Mouse (Mus musculus) thymus, adult 2 months (tissue): ENCODE data around the gene Apba1. TPM values are rescaled to one million over a fixed set of nuclear protein-coding genes. Genes with fewer than 3 reads are reported as not detected.

Source experiments
- DNase-seq: peaks from one replicate; pipeline ENCODE4 v3.0.0; 2021
- H3K27ac ChIP-seq: fragments of 200-500 bp; 2 replicates; pipeline ENCODE4 v1.5.1; 2012; ENCODE audit warnings: low read length, control low read depth; ENCODE audit not compliant: control insufficient read depth, insufficient read depth
- H3K27me3 ChIP-seq: fragments of 200-500 bp; 2 replicates; pipeline ENCODE4 v1.6.1; 2012; ENCODE audit warnings: mild to moderate bottlenecking, low read length, moderate library complexity, mixed read lengths; ENCODE audit not compliant: control insufficient read depth, insufficient read depth
- H3K36me3 ChIP-seq: fragments of 200-500 bp; 2 replicates; pipeline ENCODE4 v1.6.1; 2012; ENCODE audit warnings: mild to moderate bottlenecking, low read length, moderate library complexity; ENCODE audit not compliant: control insufficient read depth, insufficient read depth
- H3K4me1 ChIP-seq: fragments of 200-500 bp; replicated peaks from 2 replicates; pipeline ENCODE4 v1.6.1; 2012; ENCODE audit warnings: low read length; ENCODE audit not compliant: control insufficient read depth, insufficient read depth
- H3K4me3 ChIP-seq: fragments of 200-500 bp; 2 replicates; pipeline ENCODE4 v1.5.1; 2012; ENCODE audit warnings: mild to moderate bottlenecking, low read length, control low read depth, moderate library complexity; ENCODE audit not compliant: control insufficient read depth, insufficient read depth
- CTCF ChIP-seq: fragments of 200-500 bp; IDR thresholded peaks from 2 replicates; pipeline ENCODE4 v1.5.1; 2012; ENCODE audit warnings: mild to moderate bottlenecking, control low read depth, low read length, moderate library complexity, borderline replicate concordance; ENCODE audit not compliant: control insufficient read depth, poor library complexity, insufficient read depth; ENCODE audit errors: extremely low read depth
- POLR2A ChIP-seq: fragments of 200-500 bp; IDR thresholded peaks from 2 replicates; pipeline ENCODE4 v1.6.1; 2012; ENCODE audit warnings: mild to moderate bottlenecking, low read length, control low read depth, moderate library complexity; ENCODE audit not compliant: control insufficient read depth, poor library complexity, insufficient read depth; ENCODE audit errors: extremely low read depth
- WGBS: fragments of 180-500 bp; shearing (Covaris S2); methylation state at CpG from one replicate; pipeline ENCODE4 v1.1.7; 2018; 5-methylcytosine and 5-hydroxymethylcytosine counted together
- polyA plus RNA-seq: library from polyadenylated mRNA; depleted of rRNA; stranded (reverse); fragments of >200 nt; gene quantifications from 2 replicates; pipeline ENCODE4 v1.2.3, GENCODE M21; 2012

Apba1 gene
- polyA plus RNA-seq, 1 experiment: 3.6 TPM

DNA sequence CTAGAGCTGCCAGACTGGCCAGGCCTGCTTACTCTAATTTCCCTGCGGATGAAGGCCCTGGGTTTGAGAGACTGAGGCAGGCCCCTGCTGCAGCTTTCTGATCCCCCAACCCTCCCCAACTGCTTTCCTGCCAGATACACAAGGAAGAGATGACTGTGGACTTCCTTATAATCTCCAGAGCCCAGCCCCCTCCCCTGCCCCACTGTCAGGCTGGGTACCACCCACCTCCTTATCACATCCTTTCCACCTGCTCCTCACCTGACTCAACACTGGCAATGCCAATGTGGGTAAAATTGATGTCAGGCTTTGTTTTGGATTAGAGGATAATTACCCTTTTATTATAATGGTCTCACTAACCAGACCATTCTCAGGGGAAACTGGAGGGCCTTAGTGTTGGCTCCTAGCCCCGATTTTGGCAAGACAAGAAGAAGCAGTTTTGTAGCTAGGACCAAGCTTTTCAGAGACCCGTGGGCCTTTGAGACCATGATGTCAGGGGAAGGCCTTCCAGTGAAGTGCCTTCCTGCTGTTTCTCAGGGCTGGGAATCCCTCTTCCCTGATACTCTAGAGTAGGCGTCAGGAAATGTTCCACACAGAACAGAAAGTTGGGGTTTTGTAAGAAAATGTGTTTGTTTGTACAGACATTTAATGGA, 44.7 kb downstream of the Apba1 start:
- DNase-seq: no peak
- Histone ChIP-seq H3K27me3 (no peaks in the 10 kb centered on the region), H3K4me1 (no peaks in the 10 kb centered on the region), H3K36me3 (no peaks in the 10 kb centered on the region), H3K27ac (no peak overlapping the region), H3K4me3 (no peak overlapping the region)
- TF ChIP-seq CTCF: no peak
- no peak for TF ChIP-seq POLR2A
- WGBS: 78% methylated on average over 4 of the region's 4 CpGs

DNA sequence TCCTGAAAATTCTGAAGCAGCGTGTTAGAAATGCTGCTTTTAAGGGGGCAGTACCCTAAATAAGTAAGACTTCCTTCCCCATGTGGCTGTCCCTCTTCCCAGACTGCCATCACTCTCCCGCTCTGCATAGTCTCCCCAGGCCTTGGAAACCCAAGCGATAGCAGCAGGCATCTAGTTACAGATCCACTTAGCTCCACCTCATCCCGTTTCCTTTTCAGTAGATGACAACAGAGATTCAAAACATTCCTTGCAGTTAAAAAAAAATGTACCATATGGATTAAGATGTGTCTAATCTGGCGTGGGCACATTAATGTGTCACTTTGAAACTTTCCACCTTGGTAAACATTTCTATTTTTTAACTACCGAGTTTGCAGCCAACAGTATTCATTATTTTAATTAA, 48.1 kb downstream of the Apba1 start:
- H3K27ac ChIP-seq: no peak overlapping the region
- H3K4me3 ChIP-seq: no peak overlapping the region
- no peaks in the 10 kb centered on the region for H3K27me3 ChIP-seq
- no peaks in the 10 kb centered on the region for H3K4me1 ChIP-seq
- no peak for TF ChIP-seq POLR2A
- no peak for TF ChIP-seq CTCF
- WGBS: 73% methylated on average over 6 of the region's 6 CpGs
- no peak for DNase-seq
- H3K36me3 ChIP-seq: no peaks in the 10 kb centered on the region

DNA sequence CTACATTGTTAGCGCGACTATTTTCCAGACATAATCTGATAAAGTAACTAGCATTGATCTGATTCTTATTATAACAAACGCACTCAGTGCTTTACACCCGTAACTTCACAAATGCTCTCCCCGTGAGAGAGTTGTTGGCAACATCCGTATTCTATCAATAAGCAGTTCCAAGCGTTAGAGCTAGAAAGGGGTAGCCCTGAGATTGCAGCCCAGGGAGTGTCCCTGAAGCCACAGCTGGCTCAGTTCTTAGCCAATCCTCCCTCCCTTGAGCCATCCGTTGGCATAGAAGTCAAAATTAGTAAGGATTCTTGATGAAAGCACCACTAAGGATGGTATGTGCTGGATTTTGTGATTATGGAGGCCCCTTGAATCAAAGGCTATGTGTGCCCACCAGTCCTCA, 48.7 kb downstream of the Apba1 start:
- Histone ChIP-seq H3K36me3 (no peaks in the 10 kb centered on the region), H3K27ac (no peak overlapping the region), H3K27me3 (no peaks in the 10 kb centered on the region), H3K4me1 (no peaks in the 10 kb centered on the region), H3K4me3 (no peak overlapping the region)
- 91% methylated on average over 8 of the region's 8 CpGs for WGBS
- no peak for TF ChIP-seq CTCF
- TF ChIP-seq POLR2A: no peak
- no peak for DNase-seq

DNA sequence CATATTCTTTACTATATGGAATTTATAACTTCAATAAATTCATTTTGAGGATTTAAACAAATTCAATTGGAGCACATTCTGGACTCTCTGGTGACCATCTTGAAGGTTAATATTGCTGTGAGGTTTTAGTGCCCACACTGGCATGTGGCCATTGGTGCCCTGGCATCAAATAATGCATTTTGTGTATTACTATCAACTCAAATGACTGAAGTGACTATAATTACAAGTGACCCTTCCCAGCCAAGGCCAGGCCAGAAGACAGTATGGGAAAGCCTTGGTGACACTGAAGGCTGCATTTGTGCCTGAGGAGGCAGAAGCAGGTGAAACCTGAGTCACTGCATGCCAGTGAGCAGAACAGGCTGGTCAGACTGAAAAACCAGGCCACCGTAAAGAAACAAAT, 50.5 kb downstream of the Apba1 start:
- no peak for TF ChIP-seq POLR2A
- no peak for TF ChIP-seq CTCF
- Histone ChIP-seq H3K4me3 (no peak overlapping the region), H3K36me3 (no peaks in the 10 kb centered on the region), H3K4me1 (no peaks in the 10 kb centered on the region), H3K27me3 (no peaks in the 10 kb centered on the region), H3K27ac (no peak overlapping the region)
- no peak for DNase-seq
- 98% methylated on average over 1 of the region's 1 CpGs for WGBS

DNA sequence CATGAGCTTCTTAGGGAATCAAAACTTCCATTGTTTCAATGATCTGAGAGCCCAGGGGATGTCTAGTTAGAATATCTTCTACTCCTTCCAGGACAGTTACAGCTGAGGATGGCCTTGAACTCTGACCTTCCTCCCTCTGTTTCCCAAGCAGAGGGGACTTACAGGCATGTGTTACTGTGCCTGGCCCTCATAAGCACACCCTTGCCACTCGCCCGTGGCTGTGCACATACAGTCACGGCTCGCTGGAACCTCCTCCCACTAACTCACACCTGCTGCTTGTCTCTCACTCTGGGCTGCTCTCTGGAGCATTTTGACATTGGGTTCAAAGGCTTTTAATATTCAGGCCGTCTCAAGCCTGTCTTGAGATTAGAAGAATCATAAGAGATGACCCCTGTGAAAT, 51.8 kb downstream of the Apba1 start:
- Histone ChIP-seq H3K4me3 (no peak overlapping the region), H3K36me3 (no peaks in the 10 kb centered on the region), H3K27me3 (no peaks in the 10 kb centered on the region), H3K4me1 (no peaks in the 10 kb centered on the region), H3K27ac (no peak overlapping the region)
- 90% methylated on average over 5 of the region's 5 CpGs for WGBS
- TF ChIP-seq CTCF: no peak
- TF ChIP-seq POLR2A: no peak
- DNase-seq: no peak

DNA sequence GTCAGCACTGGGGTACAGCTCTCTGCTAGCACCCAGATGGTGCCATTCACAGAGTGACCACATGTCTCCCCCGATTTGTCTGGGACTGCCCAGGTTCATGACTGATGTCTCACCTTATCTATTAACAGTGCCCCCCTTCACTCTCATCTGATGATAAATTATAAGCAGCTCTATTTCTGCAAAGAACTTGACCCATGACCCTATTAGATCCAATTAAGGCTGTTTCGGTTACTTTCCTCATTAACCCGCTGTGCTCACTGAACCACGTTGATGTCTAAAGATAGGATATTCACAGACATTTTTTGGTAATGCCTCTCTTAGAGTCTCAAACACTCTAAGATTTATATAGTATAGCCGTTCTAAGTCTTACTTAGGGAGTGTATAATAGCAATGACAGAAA, 52.3 kb downstream of the Apba1 start:
- Histone ChIP-seq H3K4me3 (no peak overlapping the region), H3K4me1 (no peaks in the 10 kb centered on the region), H3K36me3 (no peaks in the 10 kb centered on the region), H3K27me3 (no peaks in the 10 kb centered on the region), H3K27ac (no peak overlapping the region)
- WGBS: 93% methylated on average over 5 of the region's 5 CpGs
- TF ChIP-seq CTCF (no peak), POLR2A (no peak)
- DNase-seq: no peak

DNA sequence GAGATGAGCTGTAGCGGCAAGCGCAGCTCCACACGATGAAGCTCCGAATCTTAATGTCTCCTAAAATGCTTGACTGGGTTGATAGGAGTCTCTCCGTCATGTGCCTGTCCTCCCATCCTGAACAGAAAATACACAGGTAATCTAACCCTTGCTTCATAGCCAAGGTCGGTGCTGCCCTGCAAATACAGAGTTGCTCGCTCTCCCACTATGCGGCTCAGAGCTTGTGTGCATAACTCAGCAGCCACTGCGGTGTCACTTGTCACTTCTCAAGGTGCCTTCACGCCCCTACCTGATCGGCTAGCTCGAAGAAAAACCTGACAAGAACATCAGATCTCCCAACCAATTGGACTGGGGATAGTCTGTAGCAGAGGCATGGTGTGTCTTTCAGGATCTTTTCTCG, 58.1 kb downstream of the Apba1 start:
- H3K27me3 ChIP-seq: no peaks in the 10 kb centered on the region
- WGBS: 91% methylated on average over 13 of the region's 13 CpGs
- H3K27ac ChIP-seq: no peak overlapping the region
- no peaks in the 10 kb centered on the region for H3K4me1 ChIP-seq
- no peak overlapping the region for H3K4me3 ChIP-seq
- no peak for TF ChIP-seq POLR2A
- no peak for TF ChIP-seq CTCF
- DNase-seq: no peak
- no peaks in the 10 kb centered on the region for H3K36me3 ChIP-seq
